8 mouse cellular contexts compared by ENCODE assay signal in genomic region chr6:51432535-51433397, GRCm38 (mm10). TPM values are rescaled to one million over a fixed set of nuclear protein-coding genes. Genes with fewer than 3 reads are reported as not detected.
DNase-seq lines count a peak whose midpoint lies in the region; ATAC-seq lines count a peak whose summit lies in the region.

Gene Nfe2l3 (plus strand): TSS chr6:51432670.

- DNase-seq in right cerebral cortex, postnatal 10 days (ENCODE audit: low spot score in 2 of 2) = peak; percentile 54 to 55
- DNase-seq in right cerebral cortex, adult 2 months (ENCODE audit: low spot score in 2 of 2) = no peak
- peak; percentile 67 for DNase-seq in embryonic facial prominence, embryonic 11.5 days (ENCODE audit: low spot score)
- DNase-seq in heart, postnatal 14 days = peak; percentile 37 to 54
- peak; percentile 31 for DNase-seq in large intestine, adult 2 months (ENCODE audit: low read depth, low spot score)
- peak; percentile 68 for DNase-seq in lung, postnatal 10 days
- peak; percentile 20 for DNase-seq in ovary, postnatal 10 days (ENCODE audit: low spot score)
- DNase-seq in urinary bladder, adult 18-20 months (ENCODE audit: low spot score in 2 of 2) = peak; percentile 74 to 84

- no peaks in the 10 kb centered on the region for H3K9me3 ChIP-seq in embryonic facial prominence, embryonic 11.5 days (replicated peaks; ENCODE audit: control insufficient read depth, low read length)

- intact Hi-C loops in heart, postnatal 14 days (cut with DNase I) = no loop called here

- no peaks in the 10 kb centered on the region for H3K4me1 ChIP-seq in embryonic facial prominence, embryonic 11.5 days (ENCODE audit: control insufficient read depth, insufficient read depth, low read length)

- no peak within 1 kb of the TSS for H3K27ac ChIP-seq in embryonic facial prominence, embryonic 11.5 days (replicated peaks; ENCODE audit: low read depth, low read length)

- under 1% methylated on average over 74 of the region's 74 CpGs for WGBS in embryonic facial prominence, embryonic 11.5 days
- 1% methylated on average over 74 of the region's 74 CpGs for WGBS in large intestine, adult 2 months

- H3K4me2 ChIP-seq in embryonic facial prominence, embryonic 11.5 days (ENCODE audit: low read depth, low read length) = peak within 1 kb of the TSS; percentile 60

- peak within 1 kb of the TSS; percentile 30 for H3K9ac ChIP-seq in embryonic facial prominence, embryonic 11.5 days (replicated peaks; ENCODE audit: low read length)

- H3K4me3 ChIP-seq in embryonic facial prominence, embryonic 11.5 days (ENCODE audit: low read depth, low read length) = peak within 1 kb of the TSS; percentile 38

- H3K36me3 ChIP-seq in embryonic facial prominence, embryonic 11.5 days (replicated peaks; ENCODE audit: control insufficient read depth, insufficient read depth, low read depth, low read length) = no peaks in the 10 kb centered on the region

- peaks cover 28% of the 10 kb centered on the region for H3K27me3 ChIP-seq in embryonic facial prominence, embryonic 11.5 days (ENCODE audit: control insufficient read depth, insufficient read depth, low read length)

- ATAC-seq in embryonic facial prominence, embryonic 11.5 days (replicated peaks; ENCODE audit: insufficient number of reproducible peaks, low FRiP score, low TSS enrichment, low read depth) = peak; percentile 80

RNA-seq across cellular contexts. Expression of gene Nfe2l3, which starts in this region (rescaled TPM):
- polyA plus RNA-seq in embryonic facial prominence, embryonic 11.5 days (2014; fragmentation: Nextera tagmentation; extraction: Ambion mirVana) = 1.5 and 1.6 TPM in 2 replicates
- total RNA-seq in heart, postnatal 14 days (2021) = 1 to 10 TPM in 1 of 2 experiments, under 1 TPM in 1; 0.56 to 1.0 TPM
- 0.08 and 0.15 TPM in 2 replicates for polyA plus RNA-seq in large intestine, adult 2 months (2012; rRNA removed)

Comparison
In these comparisons a context has a peak if more than half of its experiments do, and no peak if none do; other contexts are left out.
1. DNase-seq: peak in right cerebral cortex, postnatal 10 days (2 of 2), embryonic facial prominence, embryonic 11.5 days (single experiment), heart, postnatal 14 days (2 of 2), lung, postnatal 10 days (single experiment), ovary, postnatal 10 days (single experiment) and urinary bladder, adult 18-20 months (2 of 2); none in right cerebral cortex, adult 2 months (0 of 2).
2. Peak in DNase-seq in large intestine, adult 2 months; RNA of the gene not detected or under 1 TPM.